Mouse (Mus musculus) forebrain, embryonic 16.5 days (tissue): ENCODE data around the gene Kif1bp. TPM values are rescaled to one million over a fixed set of nuclear protein-coding genes. Genes with fewer than 3 reads are reported as not detected.
"Not testable (repeated sequence)": the region's sequence is repeated elsewhere in the genome, so short reads cannot be mapped to it uniquely, and the experiment has no call there.

ENCODE experiments used
- ATAC-seq: fragments of 200-750 bp; cut with Nextera tagmentation; 2 replicates; pipeline ENCODE4 v1.8.0; 2017; ENCODE audit warnings: mild to moderate bottlenecking, moderate library complexity
- H3K27ac ChIP-seq: fragments of 300-500 bp; sonication (generic); 2 replicates; pipeline ENCODE4 v1.5.1; 2014; ENCODE audit warnings: low read length, control low read depth
- H3K27me3 ChIP-seq: fragments of 300-500 bp; sonication (generic); replicated peaks from 2 replicates; pipeline ENCODE4 v1.6.1; 2014; ENCODE audit warnings: low read length; ENCODE audit not compliant: control insufficient read depth, insufficient read depth
- H3K36me3 ChIP-seq: fragments of 300-500 bp; sonication (generic); 2 replicates; pipeline ENCODE4 v1.6.1; 2014; ENCODE audit not compliant: control insufficient read depth, insufficient read depth
- H3K4me1 ChIP-seq: fragments of 300-500 bp; sonication (generic); replicated peaks from 2 replicates; pipeline ENCODE4 v1.6.1; 2014; ENCODE audit warnings: low read length; ENCODE audit not compliant: control insufficient read depth, insufficient read depth
- H3K4me2 ChIP-seq: fragments of 300-500 bp; sonication (generic); 2 replicates; pipeline ENCODE4 v1.6.1; 2014; ENCODE audit warnings: mild to moderate bottlenecking, low read length, control low read depth
- H3K4me3 ChIP-seq: fragments of 300-500 bp; sonication (generic); replicated peaks from 2 replicates; pipeline ENCODE4 v1.5.1; 2014; ENCODE audit warnings: mild to moderate bottlenecking, low read length, control low read depth
- H3K9ac ChIP-seq: fragments of 300-500 bp; sonication (generic); replicated peaks from 2 replicates; pipeline ENCODE4 v1.6.1; 2014; ENCODE audit warnings: low read depth, low read length, control low read depth
- H3K9me3 ChIP-seq: fragments of 300-500 bp; sonication (generic); 2 replicates; pipeline ENCODE4 v1.6.1; 2016; ENCODE audit warnings: low read length; ENCODE audit not compliant: control insufficient read depth
- WGBS: fragments of 180-500 bp; shearing (Covaris S2); extraction: QIAGEN DNeasy Blood & Tissue Kit; methylation state at CpG from one replicate; pipeline ENCODE4 v1.1.7; 2014; 5-methylcytosine and 5-hydroxymethylcytosine counted together
- polyA plus RNA-seq: library from polyadenylated mRNA; unstranded; fragments of >200 nt; fragmentation: Nextera tagmentation; extraction: Ambion mirVana; gene quantifications from 2 replicates; pipeline ENCODE4 v1.2.1, GENCODE M21; 2015

The Kif1bp gene
- polyA plus RNA-seq, 1 experiment from 2014 or later, result 71.4 TPM

DNA sequence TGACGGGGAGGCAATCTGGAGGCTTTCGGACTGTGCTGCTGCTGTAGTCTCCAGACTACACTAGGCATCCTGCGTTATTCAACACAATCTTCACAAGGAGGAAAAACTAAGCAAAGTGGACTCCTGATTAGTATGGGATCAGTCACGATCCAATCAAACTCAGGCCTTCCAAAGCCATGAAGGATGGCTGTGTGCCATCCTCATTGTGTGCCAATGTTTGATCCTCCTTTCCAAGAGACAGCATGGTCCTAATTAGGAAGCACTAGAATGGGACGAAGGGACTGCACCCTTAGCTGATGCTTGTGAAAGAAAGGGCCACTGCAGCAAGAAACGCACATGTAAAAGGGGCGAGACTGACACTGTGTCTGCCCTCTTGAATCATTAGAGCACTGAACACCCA, 14.2 kb upstream of the Kif1bp start:
- Histone ChIP-seq H3K9me3 (no peaks in the 10 kb centered on the region), H3K4me2 (no peak overlapping the region), H3K27me3 (no peaks in the 10 kb centered on the region), H3K9ac (no peak overlapping the region), H3K4me3 (no peak overlapping the region), H3K36me3 (peaks cover 39% of the 10 kb centered on the region), H3K27ac (no peak overlapping the region), H3K4me1 (no peaks in the 10 kb centered on the region)
- ATAC-seq, result no peak
- WGBS, result 55% methylated on average over 7 of the region's 7 CpGs

DNA sequence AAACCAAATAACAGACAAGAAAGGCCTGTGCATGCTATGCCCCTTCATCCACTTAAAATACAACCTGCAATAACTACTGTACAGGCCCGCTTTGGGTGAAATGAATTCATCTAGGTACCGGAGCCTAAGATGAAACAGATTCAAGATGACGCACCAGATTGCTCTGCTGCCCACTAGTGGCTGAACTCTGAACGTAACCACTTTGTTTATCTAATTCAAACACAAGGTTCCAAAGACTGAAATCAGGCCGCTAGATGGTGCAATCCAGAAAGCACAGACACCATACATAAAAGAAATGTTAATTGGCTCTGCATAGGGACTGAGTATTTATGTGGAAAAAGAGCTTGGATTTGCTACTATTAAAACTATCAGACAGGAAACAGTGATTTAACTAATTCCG, 11.9 kb upstream of the Kif1bp start:
- Histone ChIP-seq H3K9ac (no peak overlapping the region), H3K4me1 (no peaks in the 10 kb centered on the region), H3K27me3 (no peaks in the 10 kb centered on the region), H3K27ac (no peak overlapping the region), H3K36me3 (peaks cover 52% of the 10 kb centered on the region), H3K9me3 (no peaks in the 10 kb centered on the region), H3K4me3 (no peak overlapping the region), H3K4me2 (no peak overlapping the region)
- peak; percentile 88 for ATAC-seq
- 27% methylated on average over 6 of the region's 6 CpGs for WGBS

DNA sequence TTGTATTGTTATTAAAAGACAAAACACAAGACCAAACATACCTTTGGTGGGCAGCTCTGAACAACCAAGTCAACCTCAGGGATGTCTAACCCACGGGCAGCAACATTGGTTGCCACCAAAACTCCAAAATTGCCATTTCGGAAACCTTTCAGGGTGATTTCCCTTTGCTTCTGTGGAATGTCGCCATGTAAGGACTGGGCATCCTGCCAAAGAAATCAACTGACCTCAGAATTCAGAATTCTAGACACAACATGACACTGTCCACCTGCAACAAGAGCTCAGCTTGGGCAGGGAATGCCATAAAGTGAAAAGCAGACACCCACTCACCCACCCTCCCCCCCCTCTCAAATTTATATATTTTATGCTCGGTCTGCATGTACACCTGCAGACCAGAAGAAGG, 10.4 kb upstream of the Kif1bp start:
- no peaks in the 10 kb centered on the region for H3K4me1 ChIP-seq
- ATAC-seq, result no peak
- H3K4me2 ChIP-seq, result no peak overlapping the region
- no peak overlapping the region for H3K4me3 ChIP-seq
- no peak overlapping the region for H3K27ac ChIP-seq
- peaks cover 61% of the 10 kb centered on the region for H3K36me3 ChIP-seq
- H3K9ac ChIP-seq, result no peak overlapping the region
- H3K9me3 ChIP-seq, result no peaks in the 10 kb centered on the region
- H3K27me3 ChIP-seq, result no peaks in the 10 kb centered on the region
- WGBS, result 84% methylated on average over 4 of the region's 4 CpGs

DNA sequence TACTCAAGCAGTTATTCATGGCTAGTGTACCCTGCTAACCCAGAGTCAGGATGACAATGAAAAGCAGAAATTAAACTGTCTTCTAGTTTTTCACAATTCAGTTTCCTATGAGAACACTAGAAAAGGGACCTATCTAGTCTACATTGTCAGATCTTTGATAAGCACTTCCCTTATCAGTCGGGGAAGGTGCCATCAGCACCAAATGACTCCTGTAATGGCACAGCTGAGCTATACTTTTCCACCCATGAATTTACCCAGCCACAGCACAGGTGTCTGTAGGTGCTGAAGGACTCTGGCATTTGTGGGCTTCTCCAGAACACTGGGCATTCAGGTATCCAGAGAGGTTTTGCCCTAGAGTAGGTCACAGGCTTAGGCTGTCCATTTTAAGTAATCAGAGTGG, 5.0 kb upstream of the Kif1bp start:
- Histone ChIP-seq H3K36me3 (peaks cover 60% of the 10 kb centered on the region), H3K9me3 (no peaks in the 10 kb centered on the region), H3K27me3 (no peaks in the 10 kb centered on the region), H3K9ac (no peak overlapping the region), H3K4me3 (no peak overlapping the region), H3K4me1 (peaks cover 2% of the 10 kb centered on the region; the same call in 1 of the 2 replicates), H3K4me2 (no peak overlapping the region), H3K27ac (no peak overlapping the region)
- no peak for ATAC-seq
- WGBS, result 88% methylated on average over 1 of the region's 1 CpGs

DNA sequence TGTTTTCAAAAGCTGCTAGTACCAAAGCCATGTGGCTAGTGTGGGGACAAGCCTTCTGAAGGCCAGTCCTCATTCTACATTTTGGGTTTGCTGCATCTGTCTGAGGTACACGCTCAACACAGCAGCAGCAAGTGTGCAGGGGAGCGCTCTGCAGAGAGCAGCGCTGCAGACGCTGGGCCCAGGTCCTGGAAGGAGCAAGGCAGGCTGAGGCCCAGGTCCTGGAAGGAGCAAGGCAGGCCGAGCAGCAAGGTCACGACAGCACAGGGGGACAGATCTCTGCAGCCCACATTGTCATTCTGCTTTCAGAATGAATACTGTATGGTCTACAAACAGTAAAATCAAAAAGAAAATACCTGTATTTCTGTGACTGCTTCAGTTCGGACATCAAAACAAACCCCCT, 4.4 kb upstream of the Kif1bp start:
- Histone ChIP-seq H3K4me1 (peaks cover 2% of the 10 kb centered on the region; the same call in 1 of the 2 replicates), H3K4me2 (no peak overlapping the region), H3K27me3 (no peaks in the 10 kb centered on the region), H3K27ac (no peak overlapping the region), H3K4me3 (no peak overlapping the region), H3K9ac (no peak overlapping the region), H3K9me3 (no peaks in the 10 kb centered on the region), H3K36me3 (peaks cover 54% of the 10 kb centered on the region)
- 83% methylated on average over 7 of the region's 7 CpGs for WGBS
- ATAC-seq, result no peak

DNA sequence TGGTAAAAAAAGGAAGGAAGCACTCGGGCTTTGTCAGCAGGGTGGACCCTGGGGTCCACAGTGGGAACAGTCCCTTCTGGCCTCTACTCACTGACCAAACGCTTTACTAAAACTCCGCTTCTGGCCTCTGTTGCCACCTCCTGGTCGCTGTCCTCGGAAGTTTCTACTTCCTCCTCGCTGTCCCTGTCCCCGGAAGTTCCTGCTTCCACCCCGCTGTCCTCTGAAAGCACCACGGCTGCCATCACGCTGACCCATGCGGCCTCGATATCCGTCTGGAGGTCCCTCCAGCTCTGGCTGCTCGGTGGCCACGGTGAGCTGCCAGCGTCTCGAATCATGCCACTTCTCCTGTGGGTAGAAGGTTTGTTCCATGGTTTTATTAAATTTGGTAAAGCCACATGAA, 4.0 kb upstream of the Kif1bp start:
- H3K4me3 ChIP-seq, result no peak overlapping the region
- no peak overlapping the region for H3K9ac ChIP-seq
- no peak overlapping the region for H3K27ac ChIP-seq
- H3K9me3 ChIP-seq, result no peaks in the 10 kb centered on the region
- peaks cover 53% of the 10 kb centered on the region for H3K36me3 ChIP-seq
- no peaks in the 10 kb centered on the region for H3K27me3 ChIP-seq
- peaks cover 7% of the 10 kb centered on the region for H3K4me1 ChIP-seq
- no peak overlapping the region for H3K4me2 ChIP-seq
- 89% methylated on average over 17 of the region's 17 CpGs for WGBS
- ATAC-seq, result no peak

DNA sequence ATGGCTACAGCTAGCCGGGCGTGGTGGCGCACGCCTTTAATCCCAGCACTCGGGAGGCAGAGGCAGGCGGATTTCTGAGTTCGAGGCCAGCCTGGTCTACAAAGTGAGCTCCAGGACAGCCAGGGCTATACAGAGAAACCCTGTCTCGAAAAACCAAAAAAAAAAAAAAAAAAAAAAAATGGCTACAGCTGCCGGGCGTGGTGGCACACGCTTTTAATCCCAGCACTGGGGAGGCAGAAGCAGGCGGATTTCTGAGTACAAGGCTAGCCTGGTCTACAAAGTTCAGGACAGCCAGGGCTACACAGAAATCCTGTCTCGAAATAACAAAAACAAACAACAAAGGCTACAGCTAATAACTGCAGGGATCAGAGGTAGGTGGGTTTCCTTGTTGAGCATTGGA, 872 bp upstream of the Kif1bp start:
- not testable (repeated sequence) for H3K27me3 ChIP-seq, ATAC-seq, H3K4me2 ChIP-seq, H3K9me3 ChIP-seq, H3K27ac ChIP-seq, H3K9ac ChIP-seq, H3K4me3 ChIP-seq
- 77% methylated on average over 11 of the region's 13 CpGs for WGBS
- Histone ChIP-seq H3K36me3 (peaks cover 27% of the 10 kb centered on the region), H3K4me1 (peaks cover 18% of the 10 kb centered on the region)

DNA sequence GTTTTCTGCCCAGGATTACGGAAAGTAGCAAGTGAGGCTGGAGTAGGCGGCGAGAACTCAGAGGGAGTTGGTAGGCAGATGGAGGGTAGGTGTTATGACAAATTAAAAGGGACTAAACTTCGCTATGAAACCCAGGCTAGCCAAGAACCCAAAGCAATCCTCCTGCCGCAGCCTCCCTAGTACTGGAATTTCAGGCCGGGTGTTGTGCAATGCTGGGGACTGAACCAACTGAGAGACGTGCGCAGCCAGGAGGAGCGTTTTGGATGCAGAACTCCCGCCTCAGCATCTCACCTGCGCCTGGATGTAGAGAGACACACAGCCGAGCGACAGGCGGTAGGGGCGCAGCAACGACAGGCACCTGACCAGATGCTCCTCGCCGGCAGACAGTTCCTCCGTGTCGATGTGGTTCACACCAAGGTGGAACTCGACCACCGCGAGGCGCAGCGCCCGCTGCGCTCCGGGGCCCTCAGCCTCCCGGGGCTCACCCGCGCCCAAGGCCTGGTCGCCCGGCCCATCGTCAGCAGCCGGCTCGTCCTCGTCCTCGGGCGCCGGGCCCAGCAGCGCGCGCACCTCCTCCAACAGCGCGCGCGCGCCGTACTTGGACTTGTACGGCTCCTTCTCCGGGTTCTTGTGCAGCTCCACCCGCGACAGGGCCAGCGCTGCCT, 452 bp downstream of the Kif1bp start:
- Histone ChIP-seq H3K9me3 (no peaks in the 10 kb centered on the region), H3K4me2 (peak overlapping the region; percentile 73), H3K27ac (peak overlapping the region; percentile 89), H3K9ac (peak overlapping the region; percentile 92), H3K4me3 (peak overlapping the region; percentile 92), H3K36me3 (peaks cover 23% of the 10 kb centered on the region), H3K27me3 (no peaks in the 10 kb centered on the region), H3K4me1 (peaks cover 18% of the 10 kb centered on the region)
- ATAC-seq, result peak; percentile 73
- 1% methylated on average over 50 of the region's 54 CpGs for WGBS

DNA sequence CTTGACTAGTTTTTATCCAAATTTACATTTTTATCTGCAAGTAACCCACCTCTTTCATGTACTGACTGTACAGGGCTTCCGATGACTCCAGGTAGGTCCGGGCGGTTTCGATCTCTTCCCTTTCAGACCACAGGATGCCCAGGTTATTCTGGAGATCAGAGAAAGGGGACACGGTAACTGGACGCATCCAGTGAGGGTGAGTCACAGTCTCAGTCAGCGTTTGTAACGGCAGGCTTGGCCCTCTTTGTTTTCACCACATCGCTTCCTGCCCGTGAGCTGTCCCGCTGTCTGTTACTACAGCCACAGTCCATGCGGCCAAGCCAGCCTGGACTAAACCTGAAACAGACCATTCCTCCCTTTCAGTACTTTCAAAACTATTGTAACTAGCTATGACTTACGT, 3.3 kb downstream of the Kif1bp start:
- no peak overlapping the region for H3K4me2 ChIP-seq
- 90% methylated on average over 13 of the region's 13 CpGs for WGBS
- H3K9me3 ChIP-seq, result no peaks in the 10 kb centered on the region
- peaks cover 18% of the 10 kb centered on the region for H3K4me1 ChIP-seq
- no peak for ATAC-seq
- H3K27ac ChIP-seq, result no peak overlapping the region
- H3K9ac ChIP-seq, result no peak overlapping the region
- no peak overlapping the region for H3K4me3 ChIP-seq
- H3K27me3 ChIP-seq, result no peaks in the 10 kb centered on the region
- H3K36me3 ChIP-seq, result peaks cover 17% of the 10 kb centered on the region
